Mouse (Mus musculus): ENCODE results near the gene Mdh2. TPM values are rescaled to one million over a fixed set of nuclear protein-coding genes. Genes with fewer than 3 reads are reported as not detected.

Gene Mdh2
- polyA plus RNA-seq, 1 experiment = 1,141 TPM

DNA sequence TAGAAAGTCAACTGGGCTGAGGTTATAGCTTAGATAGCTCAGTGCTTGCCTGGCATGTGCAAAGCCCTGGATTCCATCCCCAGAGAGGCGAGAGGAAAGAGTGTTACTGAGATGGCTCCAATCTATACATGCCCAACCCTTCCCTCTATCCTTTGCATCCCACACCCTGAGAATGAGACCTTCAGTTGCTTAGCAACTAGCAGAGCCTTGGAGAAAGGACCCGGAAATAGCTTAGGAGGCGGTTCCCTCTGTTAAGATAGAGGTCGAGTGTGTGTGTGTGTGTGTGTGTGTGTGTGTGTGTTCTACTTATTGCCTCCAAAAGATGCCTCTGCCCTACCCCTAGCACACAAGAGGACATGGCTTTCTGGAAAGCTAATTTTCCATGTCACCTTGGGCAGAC, 54.4 kb downstream of the Mdh2 start:
- no peak overlapping the region for H3K27ac ChIP-seq (ENCODE audit: insufficient read depth, low read depth, low read length)
- WGBS = 26% methylated on average over 4 of the region's 4 CpGs
- no peaks in the 10 kb centered on the region for H3K4me1 ChIP-seq (ENCODE audit: control insufficient read depth, insufficient read depth, low read length)
- DNase-seq = no peak
- H3K4me3 ChIP-seq (ENCODE audit: insufficient read depth, low read depth, low read length) = no peak overlapping the region
- no peaks in the 10 kb centered on the region for H3K27me3 ChIP-seq (replicated peaks; ENCODE audit: control insufficient read depth, insufficient read depth, low read length)
- TF ChIP-seq POLR2A (IDR thresholded peaks at IDR 0.05; ENCODE audit: low read depth, low read length) (no peak), CTCF (conservative IDR thresholded peaks at IDR 0.05; ENCODE audit: insufficient read depth, insufficient read length, low read depth, low read length) (no peak)
- H3K36me3 ChIP-seq (ENCODE audit: control insufficient read depth, insufficient read depth, low read length) = no peaks in the 10 kb centered on the region

DNA sequence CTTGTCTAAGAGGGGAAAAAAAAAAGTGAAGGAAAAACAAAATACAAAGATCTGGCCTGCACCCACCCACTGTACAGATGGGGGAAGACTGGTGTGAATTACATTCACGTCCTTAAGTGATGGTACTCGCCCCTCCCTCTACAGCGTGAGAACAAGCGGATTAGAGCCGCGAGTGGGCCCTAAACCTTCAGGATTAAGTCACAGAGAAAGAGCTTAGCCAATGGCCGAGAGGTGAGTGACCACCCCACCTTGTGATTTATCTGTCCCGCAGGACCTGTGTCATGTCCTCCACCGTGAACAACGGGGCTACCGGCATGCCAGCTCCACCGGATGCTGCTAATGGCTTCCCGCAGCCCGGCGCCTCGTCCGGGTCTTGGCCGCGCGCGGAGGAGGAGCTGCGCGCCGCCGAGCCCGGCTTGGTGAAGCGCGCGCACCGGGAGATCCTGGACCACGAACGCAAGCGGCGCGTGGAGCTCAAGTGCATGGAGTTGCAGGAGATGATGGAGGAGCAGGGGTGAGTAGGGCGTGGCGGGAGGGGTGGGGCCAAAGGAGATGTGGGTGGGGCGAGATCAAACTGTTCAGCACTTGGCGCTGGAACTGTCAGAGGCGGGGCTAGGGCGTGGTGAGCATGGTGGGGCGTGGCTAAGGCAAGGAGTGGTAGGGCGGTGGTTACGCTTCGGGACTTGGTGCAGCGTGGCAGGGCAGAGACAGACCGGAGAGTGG, 56.6 kb downstream of the Mdh2 start:
- DNase-seq = peak; percentile 54

DNA sequence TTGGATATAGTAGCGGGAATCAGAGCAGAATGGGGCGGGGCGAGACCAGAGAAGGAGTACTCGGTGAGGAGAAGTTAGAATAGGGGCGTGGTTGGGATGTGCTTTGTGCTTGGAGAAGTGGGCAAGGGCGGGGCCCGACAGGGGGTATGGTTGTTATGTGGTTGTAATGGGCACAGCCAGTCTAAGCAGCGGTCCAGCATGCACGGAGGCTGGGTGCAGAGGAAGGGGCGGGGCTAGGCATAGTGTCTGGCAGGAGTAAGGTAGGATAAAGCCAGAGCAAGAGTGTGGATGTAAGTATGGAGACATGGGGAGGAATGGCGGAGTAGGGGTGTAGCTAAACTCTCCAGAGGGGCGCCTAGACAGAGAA, 57.2 kb downstream of the Mdh2 start:
- H3K4me3 ChIP-seq (ENCODE audit: insufficient read depth, low read depth, low read length) = peak overlapping the region; percentile 2; the same call in 1 of the 2 replicates
- no peak for TF ChIP-seq CTCF (conservative IDR thresholded peaks at IDR 0.05; ENCODE audit: insufficient read depth, insufficient read length, low read depth, low read length)
- TF ChIP-seq POLR2A (IDR thresholded peaks at IDR 0.05; ENCODE audit: low read depth, low read length) = no peak
- H3K4me1 ChIP-seq (ENCODE audit: control insufficient read depth, insufficient read depth, low read length) = no peaks in the 10 kb centered on the region
- WGBS = 2% methylated on average over 12 of the region's 12 CpGs
- no peaks in the 10 kb centered on the region for H3K36me3 ChIP-seq (ENCODE audit: control insufficient read depth, insufficient read depth, low read length)
- H3K27ac ChIP-seq (ENCODE audit: insufficient read depth, low read depth, low read length) = no peak overlapping the region
- H3K27me3 ChIP-seq (replicated peaks; ENCODE audit: control insufficient read depth, insufficient read depth, low read length) = no peaks in the 10 kb centered on the region
- no peak for DNase-seq

More for the DNA sequence above, 56.6 kb downstream of the Mdh2 start:
- TF ChIP-seq CTCF (conservative IDR thresholded peaks at IDR 0.05; ENCODE audit: insufficient read depth, insufficient read length, low read depth, low read length) (no peak), POLR2A (IDR thresholded peaks at IDR 0.05; ENCODE audit: low read depth, low read length) (no peak)
- WGBS = 2% methylated on average over 47 of the region's 47 CpGs
- Histone ChIP-seq H3K4me3 (ENCODE audit: insufficient read depth, low read depth, low read length) (peak overlapping the region; percentile 2; the same call in 1 of the 2 replicates), H3K4me1 (ENCODE audit: control insufficient read depth, insufficient read depth, low read length) (no peaks in the 10 kb centered on the region), H3K27ac (ENCODE audit: insufficient read depth, low read depth, low read length) (no peak overlapping the region), H3K36me3 (ENCODE audit: control insufficient read depth, insufficient read depth, low read length) (no peaks in the 10 kb centered on the region), H3K27me3 (replicated peaks; ENCODE audit: control insufficient read depth, insufficient read depth, low read length) (no peaks in the 10 kb centered on the region)

DNA sequence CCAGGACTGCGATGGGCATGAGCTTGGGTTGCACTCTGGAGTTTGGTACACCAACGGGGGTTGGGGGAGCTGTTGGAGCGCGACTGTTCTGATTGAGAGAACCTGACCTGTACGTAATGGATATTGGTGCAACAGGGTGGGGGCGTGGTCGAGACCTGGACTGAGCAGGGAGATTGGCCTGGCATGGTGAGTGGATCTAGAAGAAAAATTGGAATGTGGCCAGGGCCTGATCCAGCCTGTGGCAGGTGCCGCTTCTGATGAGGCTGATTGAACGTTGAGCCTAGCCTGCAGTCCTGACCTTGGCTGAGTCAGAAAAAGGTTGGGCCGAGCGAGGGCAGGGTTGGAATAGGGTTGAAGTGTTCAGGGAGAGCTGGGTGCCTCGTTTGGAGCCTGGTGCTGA, 57.7 kb downstream of the Mdh2 start:
- Histone ChIP-seq H3K36me3 (ENCODE audit: control insufficient read depth, insufficient read depth, low read length) (no peaks in the 10 kb centered on the region), H3K27ac (ENCODE audit: insufficient read depth, low read depth, low read length) (no peak overlapping the region), H3K27me3 (replicated peaks; ENCODE audit: control insufficient read depth, insufficient read depth, low read length) (no peaks in the 10 kb centered on the region), H3K4me3 (ENCODE audit: insufficient read depth, low read depth, low read length) (no peak overlapping the region), H3K4me1 (ENCODE audit: control insufficient read depth, insufficient read depth, low read length) (no peaks in the 10 kb centered on the region)
- no peak for TF ChIP-seq CTCF (conservative IDR thresholded peaks at IDR 0.05; ENCODE audit: insufficient read depth, insufficient read length, low read depth, low read length)
- TF ChIP-seq POLR2A (IDR thresholded peaks at IDR 0.05; ENCODE audit: low read depth, low read length) = no peak
- DNase-seq = peak; percentile 34
- 11% methylated on average over 12 of the region's 12 CpGs for WGBS

Other genes with a start within 250 kb of the Mdh2 start
- 14.1 and 16.6 TPM in 2 replicates for gene Hip1, start 233.4 kb upstream of the Mdh2 start, polyA plus RNA-seq (2012; rRNA removed)
- gene Ccl26, start 214.9 kb upstream of the Mdh2 start, polyA plus RNA-seq (2012; rRNA removed) = not detected in 2 replicates
- gene Ccl24, start 205.4 kb upstream of the Mdh2 start, polyA plus RNA-seq (2012; rRNA removed) = 1.0 and 1.2 TPM in 2 replicates
- gene Rhbdd2, start 145.9 kb upstream of the Mdh2 start, polyA plus RNA-seq (2012; rRNA removed) = 50.9 and 56.5 TPM in 2 replicates
- 361 and 405 TPM in 2 replicates for gene Por, start 108.4 kb upstream of the Mdh2 start, polyA plus RNA-seq (2012; rRNA removed)
- gene Tmem120a, start 34.0 kb upstream of the Mdh2 start, polyA plus RNA-seq (2012; rRNA removed) = 91.3 and 96.7 TPM in 2 replicates
- gene Styxl1, start 95 bp upstream of the Mdh2 start, polyA plus RNA-seq (2012; rRNA removed) = 0.38 and 0.67 TPM in 2 replicates
- 0.03 and 0.16 TPM in 2 replicates for gene Srrm3, start 28.4 kb downstream of the Mdh2 start, polyA plus RNA-seq (2012; rRNA removed)
- gene Hspb1, start 109.4 kb downstream of the Mdh2 start, polyA plus RNA-seq (2012; rRNA removed) = 77.2 and 77.8 TPM in 2 replicates
- 47.9 and 57.1 TPM in 2 replicates for gene Ywhag, start 156.1 kb downstream of the Mdh2 start, polyA plus RNA-seq (2012; rRNA removed)
- gene Ssc4d, start 196.1 kb downstream of the Mdh2 start, polyA plus RNA-seq (2012; rRNA removed) = 4.3 and 5.0 TPM in 2 replicates
- gene Zp3, start 201.6 kb downstream of the Mdh2 start, polyA plus RNA-seq (2012; rRNA removed) = 0.08 TPM in 1 of 2 replicates, not detected in the other
- gene Dtx2, start 216.3 kb downstream of the Mdh2 start, polyA plus RNA-seq (2012; rRNA removed) = 16.3 and 16.7 TPM in 2 replicates